Mouse (Mus musculus): Measurements from ENCODE around the gene Gm20388. TPM values are rescaled to one million over a fixed set of nuclear protein-coding genes. Genes with fewer than 3 reads are reported as not detected.

Gm20388 gene
- polyA plus RNA-seq, 1 experiment from 2014 or later: not detected

GRCm38 (mm10) chr8:123877865-123878264, 3967.2 kb downstream of the Gm20388 start:
- Histone ChIP-seq H3K9ac (no peak overlapping the region), H3K27me3 (ENCODE audit: control insufficient read depth, insufficient read depth, low read length) (no peaks in the 10 kb centered on the region), H3K9me3 (ENCODE audit: control insufficient read depth, low read length) (no peaks in the 10 kb centered on the region), H3K36me3 (replicated peaks; ENCODE audit: control insufficient read depth, insufficient read depth) (no peaks in the 10 kb centered on the region), H3K4me3 (replicated peaks; ENCODE audit: low read length) (no peak overlapping the region), H3K4me1 (replicated peaks; ENCODE audit: control insufficient read depth, insufficient read depth, low read length) (no peaks in the 10 kb centered on the region), H3K27ac (no peak overlapping the region), H3K4me2 (replicated peaks) (no peak overlapping the region)
- DNase-seq (ENCODE audit: low spot score): peak; percentile 24
- WGBS: 76% methylated on average over 2 of the region's 2 CpGs
- no peak for ATAC-seq (ENCODE audit: low FRiP score)

GRCm38 (mm10) chr8:123880271-123880670, 3969.6 kb downstream of the Gm20388 start:
- no peaks in the 10 kb centered on the region for H3K36me3 ChIP-seq (replicated peaks; ENCODE audit: control insufficient read depth, insufficient read depth)
- DNase-seq (ENCODE audit: low spot score) (no peak), ATAC-seq (ENCODE audit: low FRiP score) (no peak)
- H3K4me2 ChIP-seq (replicated peaks): no peak overlapping the region
- no peak overlapping the region for H3K9ac ChIP-seq
- H3K4me3 ChIP-seq (replicated peaks; ENCODE audit: low read length): no peak overlapping the region
- 60% methylated on average over 10 of the region's 10 CpGs for WGBS
- no peaks in the 10 kb centered on the region for H3K9me3 ChIP-seq (ENCODE audit: control insufficient read depth, low read length)
- no peaks in the 10 kb centered on the region for H3K27me3 ChIP-seq (ENCODE audit: control insufficient read depth, insufficient read depth, low read length)
- peaks cover 13% of the 10 kb centered on the region for H3K4me1 ChIP-seq (replicated peaks; ENCODE audit: control insufficient read depth, insufficient read depth, low read length)
- H3K27ac ChIP-seq: no peak overlapping the region

- Histone ChIP-seq H3K36me3 (replicated peaks; ENCODE audit: control insufficient read depth, insufficient read depth) (no peaks in the 10 kb centered on the region), H3K27me3 (ENCODE audit: control insufficient read depth, insufficient read depth, low read length) (no peaks in the 10 kb centered on the region), H3K4me1 (replicated peaks; ENCODE audit: control insufficient read depth, insufficient read depth, low read length) (peaks cover 14% of the 10 kb centered on the region), H3K4me3 (replicated peaks; ENCODE audit: low read length) (no peak overlapping the region), H3K9me3 (ENCODE audit: control insufficient read depth, low read length) (no peaks in the 10 kb centered on the region), H3K4me2 (replicated peaks) (no peak overlapping the region), H3K27ac (no peak overlapping the region), H3K9ac (no peak overlapping the region)
- 54% methylated on average over 4 of the region's 4 CpGs for WGBS
- ATAC-seq (ENCODE audit: low FRiP score): no peak
- DNase-seq (ENCODE audit: low spot score): no peak
These were observed 3970.2 kb downstream of the Gm20388 start for GRCm38 (mm10) chr8:123880821-123881350.

DNA sequence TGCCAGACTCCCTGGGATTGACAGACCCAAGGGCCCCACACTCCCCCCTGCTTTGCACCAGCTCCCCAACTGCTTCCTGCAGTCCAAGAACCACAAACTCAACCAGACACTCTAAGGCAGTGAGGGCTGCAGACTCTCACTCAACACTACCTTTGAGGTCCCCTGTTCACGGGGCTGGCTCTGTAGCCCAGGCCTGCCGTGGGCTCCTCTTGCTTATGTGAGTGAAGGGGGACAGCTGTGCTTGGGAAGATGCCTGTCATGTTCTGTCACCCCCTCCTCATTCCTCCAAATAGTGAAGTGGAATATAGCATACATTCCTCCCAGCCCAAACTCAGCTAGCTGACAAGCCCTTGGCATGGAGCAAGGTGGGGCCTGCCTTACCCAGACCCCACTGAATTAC, 3971.8 kb downstream of the Gm20388 start:
- H3K4me3 ChIP-seq (replicated peaks; ENCODE audit: low read length): no peak overlapping the region
- DNase-seq (ENCODE audit: low spot score) (no peak), ATAC-seq (ENCODE audit: low FRiP score) (no peak)
- H3K9me3 ChIP-seq (ENCODE audit: control insufficient read depth, low read length): no peaks in the 10 kb centered on the region
- no peak overlapping the region for H3K9ac ChIP-seq
- H3K36me3 ChIP-seq (replicated peaks; ENCODE audit: control insufficient read depth, insufficient read depth): no peaks in the 10 kb centered on the region
- H3K27ac ChIP-seq: no peak overlapping the region
- no peaks in the 10 kb centered on the region for H3K27me3 ChIP-seq (ENCODE audit: control insufficient read depth, insufficient read depth, low read length)
- H3K4me1 ChIP-seq (replicated peaks; ENCODE audit: control insufficient read depth, insufficient read depth, low read length): peaks cover 14% of the 10 kb centered on the region
- H3K4me2 ChIP-seq (replicated peaks): no peak overlapping the region
- 73% methylated on average over 2 of the region's 2 CpGs for WGBS

DNA sequence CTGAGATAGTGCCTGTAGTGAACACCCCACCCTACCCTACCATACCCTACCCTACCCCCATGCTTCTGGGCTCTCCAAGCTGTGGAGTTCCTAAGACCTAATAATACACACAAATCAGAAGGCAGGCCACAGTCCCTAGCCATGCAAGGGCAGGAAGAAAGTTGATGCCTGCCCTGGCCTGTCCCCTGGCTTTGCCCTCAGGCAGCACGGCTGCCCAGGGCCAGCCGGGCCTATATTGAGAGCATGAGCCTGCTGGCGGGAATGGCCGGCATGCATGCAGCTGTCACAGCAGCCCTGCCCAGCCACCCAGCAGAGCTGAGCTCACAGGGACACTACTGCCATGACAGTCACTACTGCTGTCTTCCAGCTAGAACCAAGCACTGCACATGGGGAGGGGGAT, 3972.5 kb downstream of the Gm20388 start:
- 67% methylated on average over 4 of the region's 4 CpGs for WGBS

DNA sequence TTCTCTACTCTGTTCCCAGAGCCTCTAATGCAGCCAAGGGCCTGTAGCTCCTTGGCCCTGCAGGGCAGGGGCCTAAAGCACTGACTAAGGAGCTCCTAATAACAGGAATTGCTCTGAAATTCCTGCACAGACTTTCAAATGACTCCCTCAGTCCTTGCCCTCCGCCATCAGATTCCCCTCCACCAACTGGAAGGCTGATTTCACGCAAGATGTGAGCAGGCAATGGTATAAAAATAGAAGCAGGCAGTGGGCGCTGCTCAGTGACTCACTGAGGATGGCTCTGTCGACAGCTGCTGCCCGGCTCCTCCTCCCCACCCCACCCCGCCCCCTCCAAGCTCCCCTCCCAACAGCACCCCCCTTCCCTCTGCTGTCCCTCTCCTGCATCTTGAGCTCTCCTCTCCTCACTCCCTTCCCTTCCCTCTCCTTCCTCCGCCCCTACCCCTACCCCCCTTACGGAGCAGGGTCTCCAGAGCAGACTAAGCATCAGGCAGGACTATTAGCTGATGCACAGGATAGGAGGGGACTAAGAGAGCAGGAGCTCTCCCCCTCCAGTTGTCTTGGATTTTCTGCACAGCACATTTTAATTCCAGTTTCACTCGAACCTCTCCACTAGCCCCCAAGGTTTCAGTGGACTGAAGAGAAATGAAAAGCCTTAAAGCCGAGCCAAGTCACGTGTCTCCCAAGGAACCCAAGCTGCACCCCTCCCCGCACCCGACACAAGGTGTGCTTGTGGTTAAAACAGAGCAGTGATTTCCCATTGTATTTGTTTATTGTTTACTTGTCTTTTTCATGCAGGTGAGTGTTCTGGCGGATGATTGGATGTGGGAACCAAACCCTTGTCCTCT, 3974.3 kb downstream of the Gm20388 start:
- WGBS: 5% methylated on average over 13 of the region's 14 CpGs
- Histone ChIP-seq H3K4me3 (replicated peaks; ENCODE audit: low read length) (no peak overlapping the region; the same call in 1 of the 2 replicates), H3K36me3 (replicated peaks; ENCODE audit: control insufficient read depth, insufficient read depth) (no peaks in the 10 kb centered on the region), H3K4me1 (replicated peaks; ENCODE audit: control insufficient read depth, insufficient read depth, low read length) (peaks cover 14% of the 10 kb centered on the region), H3K9me3 (ENCODE audit: control insufficient read depth, low read length) (no peaks in the 10 kb centered on the region), H3K27ac (peak overlapping the region; percentile 74), H3K9ac (peak overlapping the region; percentile 21; the same call in 1 of the 2 replicates), H3K27me3 (ENCODE audit: control insufficient read depth, insufficient read depth, low read length) (peaks cover 11% of the 10 kb centered on the region), H3K4me2 (replicated peaks) (peak overlapping the region; percentile 35)
- peak; percentile 41 for DNase-seq (ENCODE audit: low spot score)
- peak; percentile 87 for ATAC-seq (ENCODE audit: low FRiP score)

More for the DNA sequence above, 3972.5 kb downstream of the Gm20388 start:
- no peak overlapping the region for H3K27ac ChIP-seq
- H3K4me1 ChIP-seq (replicated peaks; ENCODE audit: control insufficient read depth, insufficient read depth, low read length): peaks cover 14% of the 10 kb centered on the region
- ATAC-seq (ENCODE audit: low FRiP score) (no peak), DNase-seq (ENCODE audit: low spot score) (no peak)
- H3K4me2 ChIP-seq (replicated peaks): no peak overlapping the region
- H3K9ac ChIP-seq: no peak overlapping the region
- no peaks in the 10 kb centered on the region for H3K27me3 ChIP-seq (ENCODE audit: control insufficient read depth, insufficient read depth, low read length)
- no peak overlapping the region for H3K4me3 ChIP-seq (replicated peaks; ENCODE audit: low read length)
- no peaks in the 10 kb centered on the region for H3K9me3 ChIP-seq (ENCODE audit: control insufficient read depth, low read length)
- no peaks in the 10 kb centered on the region for H3K36me3 ChIP-seq (replicated peaks; ENCODE audit: control insufficient read depth, insufficient read depth)

GRCm38 (mm10) chr8:123887163-123887562, 3976.5 kb downstream of the Gm20388 start:
- Histone ChIP-seq H3K4me2 (replicated peaks) (no peak overlapping the region), H3K9ac (no peak overlapping the region), H3K36me3 (replicated peaks; ENCODE audit: control insufficient read depth, insufficient read depth) (no peaks in the 10 kb centered on the region), H3K9me3 (ENCODE audit: control insufficient read depth, low read length) (no peaks in the 10 kb centered on the region), H3K4me3 (replicated peaks; ENCODE audit: low read length) (no peak overlapping the region), H3K27me3 (ENCODE audit: control insufficient read depth, insufficient read depth, low read length) (peaks cover 20% of the 10 kb centered on the region), H3K4me1 (replicated peaks; ENCODE audit: control insufficient read depth, insufficient read depth, low read length) (peaks cover 21% of the 10 kb centered on the region), H3K27ac (no peak overlapping the region)
- ATAC-seq (ENCODE audit: low FRiP score) (no peak), DNase-seq (ENCODE audit: low spot score) (no peak)
- WGBS: 92% methylated on average over 4 of the region's 4 CpGs

- peaks cover 29% of the 10 kb centered on the region for H3K4me1 ChIP-seq (replicated peaks; ENCODE audit: control insufficient read depth, insufficient read depth, low read length)
- H3K4me2 ChIP-seq (replicated peaks): no peak overlapping the region
- DNase-seq (ENCODE audit: low spot score) (no peak), ATAC-seq (ENCODE audit: low FRiP score) (no peak)
- H3K9me3 ChIP-seq (ENCODE audit: control insufficient read depth, low read length): no peaks in the 10 kb centered on the region
- no peaks in the 10 kb centered on the region for H3K36me3 ChIP-seq (replicated peaks; ENCODE audit: control insufficient read depth, insufficient read depth)
- 91% methylated on average over 2 of the region's 2 CpGs for WGBS
- H3K9ac ChIP-seq: no peak overlapping the region
- H3K27ac ChIP-seq: no peak overlapping the region
- no peak overlapping the region for H3K4me3 ChIP-seq (replicated peaks; ENCODE audit: low read length)
- H3K27me3 ChIP-seq (ENCODE audit: control insufficient read depth, insufficient read depth, low read length): peaks cover 26% of the 10 kb centered on the region
These were observed 3977.3 kb downstream of the Gm20388 start for GRCm38 (mm10) chr8:123887956-123888355.

DNA sequence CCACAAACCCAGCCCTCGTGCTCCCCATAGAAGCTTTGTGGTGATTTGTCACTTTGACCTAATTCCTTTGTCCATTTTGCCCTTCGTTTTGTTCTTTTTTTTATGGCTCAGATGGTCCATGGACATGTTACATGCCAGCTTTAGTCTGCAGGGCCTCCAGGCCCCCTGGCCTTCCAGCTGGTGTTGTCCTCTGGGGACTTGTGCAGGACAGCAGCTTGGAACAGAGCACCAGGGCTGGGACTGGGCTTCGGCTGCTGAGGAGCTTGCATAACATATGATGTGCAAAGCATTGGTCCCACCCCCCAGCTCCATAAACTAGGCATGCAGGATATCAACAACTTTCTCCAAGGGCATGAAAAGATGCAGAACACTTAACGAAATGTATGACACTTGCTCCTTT, 3979.2 kb downstream of the Gm20388 start:
- H3K27ac ChIP-seq: no peak overlapping the region
- peaks cover 44% of the 10 kb centered on the region for H3K27me3 ChIP-seq (ENCODE audit: control insufficient read depth, insufficient read depth, low read length)
- peaks cover 21% of the 10 kb centered on the region for H3K4me1 ChIP-seq (replicated peaks; ENCODE audit: control insufficient read depth, insufficient read depth, low read length)
- WGBS: 52% methylated on average over 4 of the region's 4 CpGs
- no peaks in the 10 kb centered on the region for H3K36me3 ChIP-seq (replicated peaks; ENCODE audit: control insufficient read depth, insufficient read depth)
- H3K9me3 ChIP-seq (ENCODE audit: control insufficient read depth, low read length): no peaks in the 10 kb centered on the region
- ATAC-seq (ENCODE audit: low FRiP score) (no peak), DNase-seq (ENCODE audit: low spot score) (no peak)
- H3K4me3 ChIP-seq (replicated peaks; ENCODE audit: low read length): no peak overlapping the region
- H3K9ac ChIP-seq: no peak overlapping the region
- H3K4me2 ChIP-seq (replicated peaks): no peak overlapping the region
